Mouse (Mus musculus): ENCODE measurements around the gene Smarca5.

Gene Smarca5

DNA sequence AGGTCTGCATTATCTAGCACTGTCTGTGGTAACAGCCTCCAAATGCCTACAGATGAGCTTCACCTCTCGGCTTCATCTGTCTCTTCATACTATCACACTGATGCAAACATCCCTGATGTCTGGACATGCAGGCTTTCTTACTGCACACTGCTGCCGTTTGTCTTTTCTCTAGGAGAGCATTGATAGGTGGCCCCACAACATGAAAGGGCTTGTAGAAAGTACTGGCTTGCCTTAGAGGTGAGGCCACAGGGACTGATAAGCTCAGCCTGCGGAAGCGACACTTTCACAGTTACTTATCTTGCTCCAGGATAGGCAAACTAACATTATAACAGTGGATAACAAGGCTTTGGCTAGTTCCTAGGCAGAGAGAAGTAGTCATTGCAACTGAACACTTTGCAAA, 78.2 kb downstream of the Smarca5 start:
- DNase-seq = no peak

DNA sequence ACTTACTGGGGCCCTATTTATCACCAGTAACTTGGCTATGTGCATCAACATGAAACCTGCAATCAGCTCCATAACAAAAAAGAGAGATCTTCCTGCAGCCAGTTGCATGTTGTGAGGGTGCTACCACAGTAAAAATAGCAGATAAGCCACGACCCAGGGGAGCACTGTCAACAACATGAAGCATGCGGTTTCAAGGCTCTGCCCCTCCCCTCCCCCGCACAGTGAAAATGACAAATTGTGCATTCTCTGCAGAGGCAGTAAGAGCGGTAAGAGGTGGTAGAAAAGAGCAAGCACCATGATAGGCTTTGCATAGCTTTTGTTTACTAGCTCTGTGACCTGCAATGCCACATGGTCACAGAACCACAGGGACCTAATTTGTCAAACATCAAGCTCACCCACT, 81.7 kb downstream of the Smarca5 start:
- DNase-seq = peak; percentile 11

Measured in thymus, postnatal 4 days (tissue).